19 mouse cellular contexts compared by ENCODE assay signal in genomic region chr12:56687640-56688481, GRCm38 (mm10). TPM values are rescaled to one million over a fixed set of nuclear protein-coding genes. Genes with fewer than 3 reads are reported as not detected.
"Had no signal": no experiment of that assay in that cellular context is flagged by ENCODE, and none has a peak within 500 bp of the region (broad histone marks: within the 10 kb centered on the region; RNA-seq: fewer than 3 reads in every experiment).

No protein-coding gene starts in this region.

- H3K4me2 ChIP-seq: limb, embryonic 15.5 days; liver, embryonic 12.5 days; lung, embryonic 14.5 days; midbrain, embryonic 12.5 days had no signal

- H3K9me3 ChIP-seq: limb, embryonic 15.5 days; liver, embryonic 12.5 days; midbrain, embryonic 12.5 days had no signal

- H3K9ac ChIP-seq: limb, embryonic 15.5 days; liver, embryonic 12.5 days; lung, embryonic 14.5 days; midbrain, embryonic 12.5 days had no signal

- DNase-seq: kidney, adult 8-10 months; kidney, postnatal 36 days; layer of hippocampus, adult 9-11 months; layer of hippocampus, postnatal 36 days; lung, embryonic 14.5 days; lung, postnatal 10 days; lung, postnatal 4 days; right cerebral cortex, postnatal 14 days; thymus, postnatal 4 days had no signal

- H3K4me3 ChIP-seq: limb, embryonic 15.5 days; liver, embryonic 12.5 days; midbrain, embryonic 12.5 days had no signal

- H3K36me3 ChIP-seq: limb, embryonic 15.5 days; liver, embryonic 12.5 days; midbrain, embryonic 12.5 days had no signal

- H3K27ac ChIP-seq: kidney, postnatal 0 days; limb, embryonic 15.5 days; liver, embryonic 12.5 days; midbrain, embryonic 12.5 days had no signal

- ATAC-seq: intestine, embryonic 16.5 days; liver, embryonic 12.5 days had no signal

RNA-seq across cellular contexts. Expression of gene Pax9, which starts 3.7 kb away (rescaled TPM):
- total RNA-seq: layer of hippocampus, adult 18-20 months; layer of hippocampus, postnatal 36 days; left cerebral cortex, adult 8-10 months; left cerebral cortex, postnatal 25 days; megakaryocyte, adult 5-6 weeks; neutrophil, adult 5-6 weeks had no signal
- polyA plus RNA-seq: intestine, embryonic 16.5 days had no signal
